Mouse (Mus musculus): ENCODE data around the gene Vps26b. TPM values are rescaled to one million over a fixed set of nuclear protein-coding genes. Genes with fewer than 3 reads are reported as not detected.

The Vps26b gene
- polyA plus RNA-seq (2015; fragmentation: Nextera tagmentation; extraction: Ambion mirVana) = 30.9 and 32.3 TPM in 2 replicates

DNA sequence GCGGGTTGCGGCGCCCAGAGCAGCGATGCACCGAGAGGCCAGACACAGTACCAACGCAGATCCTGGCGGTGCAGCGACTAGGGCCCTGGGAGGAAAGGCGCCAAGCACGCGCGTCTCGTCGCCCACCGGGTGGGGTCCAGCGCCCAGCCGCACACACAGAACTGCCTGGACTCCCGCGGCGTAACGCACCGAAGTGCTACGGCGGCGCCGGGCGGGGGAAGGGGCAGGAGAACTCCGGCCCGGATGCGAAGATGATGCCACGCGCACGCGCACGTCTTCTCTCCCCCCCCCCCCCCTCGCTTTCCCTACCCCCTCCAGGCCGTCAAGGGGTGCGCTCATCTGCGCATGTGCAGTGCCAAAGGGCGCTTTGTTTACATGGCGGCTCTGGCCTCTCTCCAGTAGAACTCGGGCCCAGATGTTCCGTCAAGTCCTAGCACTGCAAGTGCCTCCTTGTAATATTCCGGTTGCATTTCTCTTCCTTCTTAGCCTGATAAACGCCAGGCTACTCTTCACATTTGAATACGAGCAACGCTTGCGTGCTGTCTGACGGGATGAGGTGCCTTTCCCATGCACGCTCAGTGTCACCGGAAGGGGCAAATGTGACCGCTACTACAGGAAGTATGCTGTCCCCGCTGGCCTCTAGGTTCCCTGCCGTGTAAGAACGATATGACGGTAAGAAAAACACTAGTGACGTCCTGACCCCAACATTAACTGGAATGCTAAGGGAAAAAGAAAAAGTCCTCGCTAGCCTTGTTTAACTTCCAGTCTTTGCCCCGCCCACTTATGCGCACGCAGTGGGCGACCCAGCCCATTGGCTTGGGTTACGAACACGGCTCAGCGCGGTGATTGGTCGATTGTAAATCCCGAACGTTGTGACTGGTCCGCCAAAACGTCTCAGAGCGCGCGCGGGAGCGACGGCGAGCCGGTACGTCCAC is at the start of gene Vps26b, which contains the start of gene Ncapd3:
TSS of gene Vps26b (minus strand) at position 238 of the 935 bp plus-strand sequence.
TSS of gene Ncapd3 (plus strand) at position 348 of the 935 bp plus-strand sequence.
- Histone ChIP-seq H3K4me1 (replicated peaks) (peaks cover 32% of the 10 kb centered on the region), H3K9me3 (no peaks in the 10 kb centered on the region), H3K36me3 (no peaks in the 10 kb centered on the region), H3K9ac (peak within 1 kb of the TSS; percentile 97), H3K27me3 (replicated peaks) (no peaks in the 10 kb centered on the region), H3K27ac (peak within 1 kb of the TSS; percentile 91), H3K4me2 (replicated peaks) (peak within 1 kb of the TSS; percentile 88), H3K4me3 (replicated peaks) (peak within 1 kb of the TSS; percentile 100)
- WGBS = under 1% methylated on average over 70 of the region's 80 CpGs
- ATAC-seq = peak; percentile 96

DNA sequence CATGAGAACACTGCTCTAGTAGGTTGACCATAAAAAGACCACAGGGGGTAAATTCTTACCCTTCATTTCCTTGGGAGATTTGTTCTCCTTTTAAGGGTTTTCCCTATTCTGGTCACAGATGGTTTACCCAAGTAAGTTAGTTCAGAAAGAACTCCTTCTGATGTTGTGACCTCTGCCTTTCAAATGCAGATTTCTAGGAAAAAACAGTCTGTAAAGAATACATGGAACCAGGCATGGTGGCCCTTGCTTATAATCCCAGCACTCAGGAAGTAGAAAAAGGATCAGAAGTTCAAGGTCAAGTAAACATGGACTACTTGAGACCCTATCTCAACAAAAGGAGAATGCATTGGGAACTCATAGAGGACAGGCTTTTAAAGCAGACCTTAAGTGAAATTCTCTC is 45.9 kb upstream of the Vps26b start:
- no peak for ATAC-seq
- peaks cover 15% of the 10 kb centered on the region for H3K36me3 ChIP-seq

DNA sequence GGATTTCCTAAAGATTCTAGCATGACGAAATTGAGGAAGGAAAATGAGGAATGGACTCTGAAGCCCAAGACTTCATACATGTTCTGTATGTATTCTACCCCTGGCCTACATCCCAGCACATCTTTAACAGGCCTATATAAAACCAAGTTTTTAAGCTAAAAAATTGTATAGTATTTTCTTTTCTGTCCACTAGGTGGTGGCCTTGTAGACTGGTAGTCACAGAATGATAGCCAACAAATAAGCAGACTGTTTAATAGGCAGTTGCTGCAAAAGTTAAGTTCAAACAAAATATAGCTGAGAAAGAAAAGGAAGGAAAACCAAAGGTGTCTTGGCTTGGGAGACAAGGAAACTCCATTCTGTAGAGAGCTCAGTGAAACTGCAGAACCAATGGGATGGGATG is 44.8 kb upstream of the Vps26b start:
- no peak overlapping the region for H3K4me3 ChIP-seq (replicated peaks)
- H3K9me3 ChIP-seq = no peaks in the 10 kb centered on the region
- H3K4me1 ChIP-seq (replicated peaks) = no peaks in the 10 kb centered on the region
- no peak overlapping the region for H3K9ac ChIP-seq
- H3K27ac ChIP-seq = no peak overlapping the region
- no peaks in the 10 kb centered on the region for H3K27me3 ChIP-seq (replicated peaks)
- WGBS = 82% methylated on average over 1 of the region's 1 CpGs
- no peak for ATAC-seq
- no peak overlapping the region for H3K4me2 ChIP-seq (replicated peaks)
- H3K36me3 ChIP-seq = peaks cover 18% of the 10 kb centered on the region

More for the DNA sequence above, 45.9 kb upstream of the Vps26b start:
- Histone ChIP-seq H3K4me2 (replicated peaks) (no peak overlapping the region), H3K4me1 (replicated peaks) (no peaks in the 10 kb centered on the region), H3K27ac (no peak overlapping the region), H3K4me3 (replicated peaks) (no peak overlapping the region), H3K9ac (no peak overlapping the region), H3K9me3 (no peaks in the 10 kb centered on the region), H3K27me3 (replicated peaks) (no peaks in the 10 kb centered on the region)

DNA sequence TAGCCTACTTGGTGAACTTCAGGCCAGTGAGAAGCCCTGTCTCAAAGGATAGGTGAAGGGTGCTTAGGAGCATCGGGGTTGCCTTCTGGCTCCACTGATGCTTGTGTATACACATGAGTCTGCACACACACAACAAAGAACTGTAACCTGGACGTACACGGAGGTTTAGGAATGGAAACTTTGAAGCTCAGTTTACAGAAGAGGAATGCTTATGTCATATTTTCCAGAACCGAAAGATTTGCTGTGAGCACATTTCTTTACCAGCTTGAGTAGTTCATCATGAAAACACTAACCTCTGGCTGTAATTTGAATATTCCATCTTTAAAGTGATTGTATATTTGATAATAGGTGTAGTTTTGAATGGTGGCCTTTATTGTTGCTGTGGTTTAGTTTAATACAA is 41.0 kb upstream of the Vps26b start:
- no peak for ATAC-seq
- H3K27ac ChIP-seq = no peak overlapping the region
- no peak overlapping the region for H3K4me3 ChIP-seq (replicated peaks)
- H3K9ac ChIP-seq = no peak overlapping the region
- 88% methylated on average over 4 of the region's 4 CpGs for WGBS
- no peaks in the 10 kb centered on the region for H3K9me3 ChIP-seq
- H3K36me3 ChIP-seq = peaks cover 23% of the 10 kb centered on the region
- H3K4me2 ChIP-seq (replicated peaks) = no peak overlapping the region
- H3K27me3 ChIP-seq (replicated peaks) = no peaks in the 10 kb centered on the region
- no peaks in the 10 kb centered on the region for H3K4me1 ChIP-seq (replicated peaks)

DNA sequence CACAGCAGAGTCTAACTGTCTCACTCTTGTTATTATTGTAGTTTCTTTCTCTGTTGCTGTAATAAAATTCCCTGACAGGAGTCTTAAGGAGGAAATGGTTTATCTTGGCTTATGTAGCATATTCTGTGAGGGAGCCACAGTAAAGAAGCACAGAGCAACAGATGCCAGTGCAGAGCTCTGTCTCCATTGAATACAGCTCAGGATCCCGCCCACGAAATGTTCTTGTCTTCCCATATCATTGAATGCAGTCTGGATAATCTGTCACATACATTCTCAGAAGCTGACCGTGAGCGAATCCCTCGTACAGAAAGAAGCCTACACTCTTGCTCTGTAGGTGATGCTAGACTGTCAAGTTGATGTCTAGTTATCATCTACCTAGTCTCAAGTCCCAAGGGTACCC is 28.5 kb upstream of the Vps26b start:
- no peaks in the 10 kb centered on the region for H3K27me3 ChIP-seq (replicated peaks)
- no peaks in the 10 kb centered on the region for H3K4me1 ChIP-seq (replicated peaks)
- H3K9me3 ChIP-seq = no peaks in the 10 kb centered on the region
- no peak overlapping the region for H3K9ac ChIP-seq
- H3K4me2 ChIP-seq (replicated peaks) = no peak overlapping the region
- WGBS = 94% methylated on average over 5 of the region's 5 CpGs
- ATAC-seq = no peak
- H3K36me3 ChIP-seq = peaks cover 24% of the 10 kb centered on the region
- H3K4me3 ChIP-seq (replicated peaks) = no peak overlapping the region
- no peak overlapping the region for H3K27ac ChIP-seq

GRCm38 (mm10) chr9:27049492-27049891 is 19.6 kb upstream of the Vps26b start:
- Histone ChIP-seq H3K27me3 (replicated peaks) (no peaks in the 10 kb centered on the region), H3K36me3 (peaks cover 38% of the 10 kb centered on the region), H3K4me3 (replicated peaks) (no peak overlapping the region), H3K9me3 (no peaks in the 10 kb centered on the region), H3K4me2 (replicated peaks) (no peak overlapping the region), H3K27ac (no peak overlapping the region), H3K9ac (no peak overlapping the region), H3K4me1 (replicated peaks) (no peaks in the 10 kb centered on the region)
- 88% methylated on average over 2 of the region's 2 CpGs for WGBS
- no peak for ATAC-seq

DNA sequence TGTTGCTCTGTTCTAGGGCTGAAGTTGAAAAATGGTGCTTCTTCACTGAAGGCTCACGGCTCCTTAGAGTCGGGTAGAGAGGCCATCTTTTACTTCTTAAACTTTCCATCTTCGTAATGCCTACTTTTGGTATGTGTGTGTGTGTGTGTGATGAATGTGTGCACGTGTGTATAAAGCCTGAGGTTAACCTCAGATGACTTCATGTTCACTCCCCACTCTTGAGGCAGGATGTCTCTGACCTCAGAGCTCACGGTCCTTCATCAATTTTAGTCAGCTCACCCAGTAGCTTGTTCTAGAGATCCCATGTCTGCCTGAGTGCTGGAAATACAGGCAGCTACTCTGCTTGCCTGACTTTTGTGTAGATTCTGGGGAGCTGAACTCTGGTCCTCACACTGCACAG is 14.0 kb upstream of the Vps26b start:
- Histone ChIP-seq H3K27me3 (replicated peaks) (no peaks in the 10 kb centered on the region), H3K36me3 (peaks cover 35% of the 10 kb centered on the region), H3K4me3 (replicated peaks) (no peak overlapping the region), H3K4me1 (replicated peaks) (no peaks in the 10 kb centered on the region), H3K9me3 (no peaks in the 10 kb centered on the region), H3K4me2 (replicated peaks) (no peak overlapping the region), H3K27ac (no peak overlapping the region), H3K9ac (no peak overlapping the region)
- 86% methylated on average over 5 of the region's 5 CpGs for WGBS
- no peak for ATAC-seq

DNA sequence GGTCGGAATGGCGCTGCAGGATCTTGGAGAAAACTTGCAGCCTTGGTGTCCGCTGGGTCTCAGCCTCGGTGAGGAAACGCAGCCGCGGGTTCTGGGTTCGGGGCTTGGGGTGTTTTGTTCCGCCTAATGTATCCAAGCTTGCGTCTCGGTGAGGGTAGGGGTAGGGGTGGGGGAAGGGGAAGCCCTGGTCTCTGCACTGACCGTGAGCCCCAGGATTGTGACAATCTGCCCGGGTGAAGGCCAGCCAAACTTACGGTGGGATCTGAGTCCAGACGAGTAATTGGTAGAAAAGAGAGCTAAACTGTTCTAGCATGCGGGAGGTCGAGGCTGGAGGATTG is 867 bp upstream of the Vps26b start:
- ATAC-seq = peak; percentile 44
- peak overlapping the region; percentile 61 for H3K4me2 ChIP-seq (replicated peaks)
- peak overlapping the region; percentile 63 for H3K9ac ChIP-seq
- peak overlapping the region; percentile 100 for H3K4me3 ChIP-seq (replicated peaks)
- H3K9me3 ChIP-seq = no peaks in the 10 kb centered on the region
- H3K36me3 ChIP-seq = no peaks in the 10 kb centered on the region
- H3K27me3 ChIP-seq (replicated peaks) = no peaks in the 10 kb centered on the region
- under 1% methylated on average over 17 of the region's 17 CpGs for whole genome bisulfite sequencing
- H3K27ac ChIP-seq = peak overlapping the region; percentile 91
- peaks cover 32% of the 10 kb centered on the region for H3K4me1 ChIP-seq (replicated peaks)

- Histone ChIP-seq H3K27ac (peak overlapping the region; percentile 91), H3K27me3 (replicated peaks) (no peaks in the 10 kb centered on the region), H3K36me3 (no peaks in the 10 kb centered on the region), H3K9ac (peak overlapping the region; percentile 97), H3K4me1 (replicated peaks) (peaks cover 32% of the 10 kb centered on the region), H3K4me3 (replicated peaks) (peak overlapping the region; percentile 100), H3K4me2 (replicated peaks) (peak overlapping the region; percentile 88), H3K9me3 (no peaks in the 10 kb centered on the region)
- 0% methylated on average over 52 of the region's 52 CpGs for WGBS
- ATAC-seq = peak; percentile 57
Observed at GRCm38 (mm10) chr9:27029022-27029827, 640 bp downstream of the Vps26b start.

DNA sequence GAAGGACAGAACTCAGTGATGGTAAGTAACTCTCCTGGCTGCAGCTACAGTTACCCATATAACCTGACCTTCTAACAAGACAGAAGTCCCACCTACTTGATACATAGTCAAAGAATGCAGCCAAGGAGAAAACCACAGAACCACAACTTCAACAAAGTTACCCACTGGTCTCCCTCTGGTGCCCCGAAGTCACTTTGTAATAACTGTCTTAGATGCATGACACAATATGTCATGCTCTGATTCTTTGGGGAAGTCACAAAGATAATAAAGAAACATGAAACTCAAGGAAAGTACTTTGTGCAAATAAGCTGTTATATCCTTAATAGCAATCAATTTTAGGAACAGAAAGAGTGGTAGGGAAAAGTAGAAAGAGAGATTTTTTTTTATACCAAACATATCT is 3.2 kb downstream of the Vps26b start:
- H3K4me2 ChIP-seq (replicated peaks) = no peak overlapping the region

DNA sequence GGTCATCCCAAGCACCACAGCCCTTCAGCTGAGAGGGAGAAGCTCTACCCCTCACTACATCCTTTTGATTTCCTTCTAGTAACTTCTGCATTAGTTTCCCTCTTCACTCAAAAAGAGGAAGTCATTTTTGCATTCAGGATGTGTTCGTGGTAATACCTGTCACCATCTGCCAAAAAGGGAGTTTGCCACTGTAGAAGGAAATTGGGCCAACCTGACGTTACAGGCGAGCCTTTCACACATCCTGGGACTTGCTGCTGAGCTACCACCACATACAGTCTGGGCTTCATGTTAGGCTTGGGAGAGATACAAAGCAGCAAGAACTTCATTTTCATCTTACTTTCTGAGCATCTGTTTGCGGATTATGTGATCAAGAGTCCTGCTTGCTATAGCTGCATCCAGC is 6.2 kb downstream of the Vps26b start:
- 80% methylated on average over 4 of the region's 4 CpGs for WGBS
- Histone ChIP-seq H3K27ac (no peak overlapping the region), H3K36me3 (peaks cover 4% of the 10 kb centered on the region; the same call in 1 of the 2 replicates), H3K4me3 (replicated peaks) (no peak overlapping the region), H3K9me3 (no peaks in the 10 kb centered on the region), H3K27me3 (replicated peaks) (no peaks in the 10 kb centered on the region), H3K4me1 (replicated peaks) (peaks cover 15% of the 10 kb centered on the region), H3K4me2 (replicated peaks) (no peak overlapping the region), H3K9ac (no peak overlapping the region)
- ATAC-seq = no peak

More for the DNA sequence above, 3.2 kb downstream of the Vps26b start:
- Histone ChIP-seq H3K4me1 (replicated peaks) (peaks cover 24% of the 10 kb centered on the region), H3K4me3 (replicated peaks) (no peak overlapping the region), H3K36me3 (no peaks in the 10 kb centered on the region), H3K9me3 (no peaks in the 10 kb centered on the region), H3K27ac (no peak overlapping the region), H3K9ac (no peak overlapping the region), H3K27me3 (replicated peaks) (no peaks in the 10 kb centered on the region)
- ATAC-seq = no peak
- WGBS = 81% methylated on average over 1 of the region's 1 CpGs

DNA sequence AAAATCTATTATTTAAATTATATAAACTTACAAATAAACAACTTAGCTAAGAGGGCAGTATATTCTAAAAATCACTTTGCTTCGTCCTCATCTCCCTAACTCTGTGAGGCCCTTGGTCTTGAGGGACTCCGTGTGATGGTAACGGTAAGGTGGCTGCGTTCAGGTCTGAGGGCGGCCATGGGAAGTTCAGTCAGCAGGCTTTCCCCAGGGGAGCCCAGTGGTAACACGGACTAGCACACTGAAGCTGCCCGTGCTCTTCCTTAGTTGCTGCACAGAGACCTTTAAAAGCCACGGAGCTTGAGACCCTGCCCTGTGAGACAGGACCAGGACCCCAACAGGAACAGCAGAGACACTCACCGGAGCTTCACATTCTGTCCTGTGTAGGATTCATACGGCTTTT is 10.9 kb downstream of the Vps26b start:
- Histone ChIP-seq H3K27me3 (replicated peaks) (no peaks in the 10 kb centered on the region), H3K4me1 (replicated peaks) (no peaks in the 10 kb centered on the region), H3K27ac (no peak overlapping the region), H3K9ac (no peak overlapping the region), H3K9me3 (no peaks in the 10 kb centered on the region), H3K36me3 (peaks cover 14% of the 10 kb centered on the region), H3K4me3 (replicated peaks) (no peak overlapping the region), H3K4me2 (replicated peaks) (no peak overlapping the region)
- ATAC-seq = no peak
- 91% methylated on average over 10 of the region's 10 CpGs for WGBS
